Mouse (Mus musculus): ENCODE results near the gene Serpinb13.
"Not testable (repeated sequence)": the region's sequence is repeated elsewhere in the genome, so short reads cannot be mapped to it uniquely, and the experiment has no call there.

The Serpinb13 gene

GRCm38 (mm10) chr1:106980684-106981083, at the start of gene Serpinb13:
Gene Serpinb13, plus strand, starts transcription at chr1:106980984.
- DNase-seq (ENCODE audit: extremely low read depth, low read depth, low spot score): no peak

GRCm38 (mm10) chr1:106931954-106932353, 48.8 kb upstream of the Serpinb13 start:
- no peak for DNase-seq (ENCODE audit: extremely low read depth, low read depth, low spot score)

- no peak for DNase-seq (ENCODE audit: extremely low read depth, low read depth, low spot score)
Measured at GRCm38 (mm10) chr1:106933658-106934057, 47.1 kb upstream of the Serpinb13 start.

GRCm38 (mm10) chr1:106934265-106934664, 46.5 kb upstream of the Serpinb13 start, which contains the start of gene Serpinb12:
Gene Serpinb12, plus strand, starts transcription at chr1:106934449.
- peak; percentile 80 for DNase-seq (ENCODE audit: extremely low read depth, low read depth, low spot score)

- no peak for DNase-seq (ENCODE audit: extremely low read depth, low read depth, low spot score)
Measured at GRCm38 (mm10) chr1:106947217-106947616, 33.6 kb upstream of the Serpinb13 start.

- peak; percentile 87 for DNase-seq (ENCODE audit: extremely low read depth, low read depth, low spot score)
Measured at GRCm38 (mm10) chr1:106959981-106960380, 20.8 kb upstream of the Serpinb13 start.

GRCm38 (mm10) chr1:106961023-106961422, 19.8 kb upstream of the Serpinb13 start:
- DNase-seq (ENCODE audit: extremely low read depth, low read depth, low spot score): no peak

- DNase-seq (ENCODE audit: extremely low read depth, low read depth, low spot score): no peak
Measured at GRCm38 (mm10) chr1:106983092-106983491, 2.3 kb downstream of the Serpinb13 start.

- no peak for DNase-seq (ENCODE audit: extremely low read depth, low read depth, low spot score)
Measured at GRCm38 (mm10) chr1:106983865-106984264, 3.1 kb downstream of the Serpinb13 start.

GRCm38 (mm10) chr1:107000424-107000823, 19.6 kb downstream of the Serpinb13 start:
- DNase-seq (ENCODE audit: extremely low read depth, low read depth, low spot score): no peak

- no peak for DNase-seq (ENCODE audit: extremely low read depth, low read depth, low spot score)
Measured at GRCm38 (mm10) chr1:107001754-107002153, 21.0 kb downstream of the Serpinb13 start.

GRCm38 (mm10) chr1:107006316-107006715, 25.5 kb downstream of the Serpinb13 start:
- DNase-seq (ENCODE audit: extremely low read depth, low read depth, low spot score): no peak

GRCm38 (mm10) chr1:107014530-107014929, 33.7 kb downstream of the Serpinb13 start:
- no peak for DNase-seq (ENCODE audit: extremely low read depth, low read depth, low spot score)

- DNase-seq (ENCODE audit: extremely low read depth, low read depth, low spot score): no peak
Measured at GRCm38 (mm10) chr1:107015210-107015609, 34.4 kb downstream of the Serpinb13 start.

GRCm38 (mm10) chr1:107025886-107026285, 45.1 kb downstream of the Serpinb13 start:
- DNase-seq (ENCODE audit: extremely low read depth, low read depth, low spot score): no peak

GRCm38 (mm10) chr1:107034236-107034635, 53.5 kb downstream of the Serpinb13 start:
- not testable (repeated sequence) for DNase-seq (ENCODE audit: extremely low read depth, low read depth, low spot score)
